Mouse (Mus musculus): ENCODE data around the gene Tgif2lx2. TPM values are rescaled to one million over a fixed set of nuclear protein-coding genes. Genes with fewer than 3 reads are reported as not detected.
"Not testable (repeated sequence)": the region's sequence is repeated elsewhere in the genome, so short reads cannot be mapped to it uniquely, and the experiment has no call there.

Gene Tgif2lx2
- not detected for total RNA-seq (2021)
- long read RNA-seq, experiment 1: 0 reads
- long read RNA-seq, experiment 2: 0 reads

- DNase-seq: not testable (repeated sequence)
Observed at GRCm38 (mm10) chrX:118426927-118427326, at the start of gene Tgif2lx2. Gene Tgif2lx2 (plus strand): TSS chrX:118427227.

Other genes starting within 250 kb of the Tgif2lx2 start
- gene Tgif2lx1, start 53.5 kb downstream of the Tgif2lx2 start, total RNA-seq (2021): not detected